Mouse (Mus musculus) CH12.LX (cell line): ENCODE results near the gene Col6a6.

Source experiments
- BHLHE40 ChIP-seq: IDR thresholded peaks from 2 replicates; pipeline ENCODE4 v1.6.1; 2011; ENCODE audit warnings: mild to moderate bottlenecking, low read depth, low read length, improper control_type of control experiment
- CTCF ChIP-seq, 2 experiments: IDR thresholded peaks in 1 of 2; conservative IDR thresholded peaks in 1 of 2; 2 replicates each; pipeline ENCODE4 v1.5.1; 2011 to 2012; ENCODE audit warnings: low read depth in 2 of 2, low read length in 2 of 2, improper control_type of control experiment in 1 of 2, inconsistent platforms in 1 of 2, mild to moderate bottlenecking in 1 of 2, moderate library complexity in 1 of 2
- MAFK ChIP-seq: IDR thresholded peaks from 2 replicates; pipeline ENCODE4 v1.6.1; 2011; ENCODE audit warnings: low read length, improper control_type of control experiment; ENCODE audit not compliant: insufficient replicate concordance
- MAZ ChIP-seq: IDR thresholded peaks from 2 replicates; pipeline ENCODE4 v1.6.1; 2012; ENCODE audit warnings: low read depth, mild to moderate bottlenecking, inconsistent platforms, low read length, improper control_type of control experiment, moderate library complexity
- POLR2A ChIP-seq: IDR thresholded peaks from 2 replicates; pipeline ENCODE4 v1.6.1; 2011; ENCODE audit warnings: low read depth, mild to moderate bottlenecking, improper control_type of control experiment, low read length
- POLR2AphosphoS2 ChIP-seq: IDR thresholded peaks from 2 replicates; pipeline ENCODE4 v1.6.1; 2011; ENCODE audit warnings: low read depth, low read length, improper control_type of control experiment
- RAD21 ChIP-seq: IDR thresholded peaks from 2 replicates; pipeline ENCODE4 v1.6.1; 2011; ENCODE audit warnings: low read depth, mild to moderate bottlenecking, low read length, improper control_type of control experiment, moderate library complexity
- SIN3A ChIP-seq: IDR thresholded peaks from 2 replicates; pipeline ENCODE4 v1.6.1; 2012; ENCODE audit warnings: low read length, improper control_type of control experiment, inconsistent platforms
- TCF12 ChIP-seq: IDR thresholded peaks from 2 replicates; pipeline ENCODE4 v1.6.1; 2014; ENCODE audit warnings: low read depth, mild to moderate bottlenecking, inconsistent platforms, low read length, improper control_type of control experiment
- USF1 ChIP-seq: IDR thresholded peaks from 2 replicates; pipeline ENCODE4 v1.6.1; 2014; ENCODE audit warnings: low read depth, mild to moderate bottlenecking, inconsistent platforms, low read length, improper control_type of control experiment
- ZC3H11A ChIP-seq: IDR thresholded peaks from 2 replicates; pipeline ENCODE4 v1.6.1; 2012; ENCODE audit warnings: low read depth, mild to moderate bottlenecking, inconsistent platforms, low read length, improper control_type of control experiment

GRCm38 (mm10) chr9:105774878-105775277 lies 53.1 kb downstream of the Col6a6 start:
- no peak for TF ChIP-seq POLR2A
- TF ChIP-seq CTCF (conservative IDR thresholded peaks at IDR 0.05 in 1 of 2, IDR thresholded peaks at IDR 0.05 in 1 of 2; ENCODE audit: low read depth in 2 of 2, low read length in 2 of 2) = no peak
- TF ChIP-seq MAFK = no peak
- no peak for TF ChIP-seq ZC3H11A
- TF ChIP-seq POLR2AphosphoS2 = no peak
- no peak for TF ChIP-seq MAZ
- no peak for TF ChIP-seq BHLHE40
- no peak for TF ChIP-seq RAD21
- TF ChIP-seq SIN3A = no peak
- TF ChIP-seq TCF12 = no peak
- TF ChIP-seq USF1 = no peak
